Mouse (Mus musculus) kidney, embryonic 15.5 days (tissue): ENCODE measurements at regions not wholly inside any gene's neighbourhood (a gene's known extent, or its start where the extent isn't known, plus 50 kb on each side); places are given as distances from the start of the nearest gene placed in this dataset.

Experiments
- ATAC-seq: fragments of 200-750 bp; cut with Nextera tagmentation; replicated peaks from 2 replicates; pipeline ENCODE4 v1.8.0; 2017; ENCODE audit warnings: moderate TSS enrichment; ENCODE audit not compliant: low FRiP score
- H3K27ac ChIP-seq: fragments of 300-500 bp; sonication (generic); 2 replicates; pipeline ENCODE4 v1.5.1; 2015; ENCODE audit warnings: mild to moderate bottlenecking, inconsistent platforms
- H3K27me3 ChIP-seq: fragments of 300-500 bp; sonication (generic); 2 replicates; pipeline ENCODE4 v1.6.1; 2015; ENCODE audit warnings: inconsistent platforms
- H3K36me3 ChIP-seq: fragments of 300-500 bp; sonication (generic); 2 replicates; pipeline ENCODE4 v1.6.1; 2015; ENCODE audit warnings: inconsistent platforms
- H3K4me1 ChIP-seq: fragments of 300-500 bp; sonication (generic); 2 replicates; pipeline ENCODE4 v1.6.1; 2015; ENCODE audit warnings: inconsistent platforms
- H3K4me2 ChIP-seq: fragments of 300-500 bp; sonication (generic); 2 replicates; pipeline ENCODE4 v1.6.1; 2015; ENCODE audit warnings: moderate library complexity, mild to moderate bottlenecking, inconsistent platforms
- H3K4me3 ChIP-seq: fragments of 300-500 bp; sonication (generic); replicated peaks from 2 replicates; pipeline ENCODE4 v1.5.1; 2015; ENCODE audit warnings: mild to moderate bottlenecking, inconsistent platforms
- H3K9ac ChIP-seq: fragments of 300-500 bp; sonication (generic); 2 replicates; pipeline ENCODE4 v1.6.1; 2015; ENCODE audit warnings: mild to moderate bottlenecking, inconsistent platforms
- H3K9me3 ChIP-seq: fragments of 300-500 bp; sonication (generic); replicated peaks from 2 replicates; pipeline ENCODE4 v1.6.1; 2016; ENCODE audit warnings: inconsistent platforms
- WGBS: fragments of 180-500 bp; shearing (Covaris S2); methylation state at CpG from one replicate; pipeline ENCODE4 v1.1.7; 2015; ENCODE audit warnings: mixed read lengths; 5-methylcytosine and 5-hydroxymethylcytosine counted together

- 32% methylated on average over 14 of the region's 14 CpGs for WGBS
- H3K36me3 ChIP-seq = no peaks in the 10 kb centered on the region
- no peak overlapping the region for H3K4me3 ChIP-seq
- no peak overlapping the region for H3K9ac ChIP-seq
- peaks cover 14% of the 10 kb centered on the region for H3K4me1 ChIP-seq
- peaks cover 50% of the 10 kb centered on the region for H3K27me3 ChIP-seq
- H3K4me2 ChIP-seq = no peak overlapping the region
- ATAC-seq = no peak
- no peak overlapping the region for H3K27ac ChIP-seq
- H3K9me3 ChIP-seq = no peaks in the 10 kb centered on the region
Observed at GRCm38 (mm10) chr8:91909637-91910383, 107.9 kb upstream of the Irx3 start.

GRCm38 (mm10) chr8:91908731-91909353, 107.0 kb upstream of the Irx3 start:
- Histone ChIP-seq H3K9me3 (no peaks in the 10 kb centered on the region), H3K4me2 (no peak overlapping the region), H3K27me3 (peaks cover 54% of the 10 kb centered on the region), H3K4me3 (no peak overlapping the region), H3K36me3 (no peaks in the 10 kb centered on the region), H3K27ac (no peak overlapping the region), H3K4me1 (peaks cover 14% of the 10 kb centered on the region), H3K9ac (no peak overlapping the region)
- 60% methylated on average over 9 of the region's 9 CpGs for WGBS
- no peak for ATAC-seq

GRCm38 (mm10) chr8:91907178-91907577, 105.3 kb upstream of the Irx3 start:
- Histone ChIP-seq H3K27ac (no peak overlapping the region), H3K9me3 (no peaks in the 10 kb centered on the region), H3K9ac (no peak overlapping the region)

GRCm38 (mm10) chr8:91901525-91902281, 99.8 kb upstream of the Irx3 start:
- no peaks in the 10 kb centered on the region for H3K36me3 ChIP-seq
- H3K9ac ChIP-seq = no peak overlapping the region
- 78% methylated on average over 10 of the region's 10 CpGs for WGBS
- no peak for ATAC-seq
- peaks cover 31% of the 10 kb centered on the region for H3K27me3 ChIP-seq
- no peak overlapping the region for H3K4me2 ChIP-seq
- no peaks in the 10 kb centered on the region for H3K9me3 ChIP-seq
- no peak overlapping the region for H3K4me3 ChIP-seq
- no peak overlapping the region for H3K27ac ChIP-seq
- peaks cover 10% of the 10 kb centered on the region; the same call in 1 of the 2 replicates for H3K4me1 ChIP-seq

More at GRCm38 (mm10) chr8:91907178-91907577, 105.3 kb upstream of the Irx3 start:
- 86% methylated on average over 8 of the region's 8 CpGs for WGBS
- Histone ChIP-seq H3K4me2 (no peak overlapping the region), H3K4me1 (peaks cover 14% of the 10 kb centered on the region), H3K36me3 (no peaks in the 10 kb centered on the region), H3K4me3 (no peak overlapping the region), H3K27me3 (peaks cover 54% of the 10 kb centered on the region)
- ATAC-seq = no peak

GRCm38 (mm10) chr8:91899747-91900146, 97.9 kb upstream of the Irx3 start:
- H3K9ac ChIP-seq = no peak overlapping the region
- H3K4me1 ChIP-seq = peaks cover 10% of the 10 kb centered on the region; the same call in 1 of the 2 replicates
- peaks cover 39% of the 10 kb centered on the region for H3K27me3 ChIP-seq
- no peak overlapping the region for H3K4me3 ChIP-seq
- no peak overlapping the region for H3K27ac ChIP-seq
- 55% methylated on average over 7 of the region's 7 CpGs for WGBS
- H3K9me3 ChIP-seq = no peaks in the 10 kb centered on the region
- no peaks in the 10 kb centered on the region for H3K36me3 ChIP-seq
- ATAC-seq = no peak
- H3K4me2 ChIP-seq = no peak overlapping the region

GRCm38 (mm10) chr8:91897381-91897780, 95.5 kb upstream of the Irx3 start:
- Histone ChIP-seq H3K27me3 (peaks cover 44% of the 10 kb centered on the region), H3K4me1 (peaks cover 10% of the 10 kb centered on the region; the same call in 1 of the 2 replicates), H3K9ac (no peak overlapping the region), H3K36me3 (no peaks in the 10 kb centered on the region), H3K27ac (no peak overlapping the region), H3K4me2 (no peak overlapping the region), H3K9me3 (no peaks in the 10 kb centered on the region), H3K4me3 (no peak overlapping the region)
- 20% methylated on average over 7 of the region's 7 CpGs for WGBS
- no peak for ATAC-seq

GRCm38 (mm10) chr8:91895987-91896386, 94.1 kb upstream of the Irx3 start:
- WGBS = 40% methylated on average over 6 of the region's 6 CpGs
- Histone ChIP-seq H3K9ac (no peak overlapping the region), H3K4me3 (no peak overlapping the region), H3K27me3 (peaks cover 50% of the 10 kb centered on the region), H3K27ac (no peak overlapping the region), H3K36me3 (no peaks in the 10 kb centered on the region), H3K9me3 (no peaks in the 10 kb centered on the region), H3K4me2 (no peak overlapping the region), H3K4me1 (peaks cover 10% of the 10 kb centered on the region; the same call in 1 of the 2 replicates)
- ATAC-seq = no peak

GRCm38 (mm10) chr8:91884862-91885261, 83.0 kb upstream of the Irx3 start:
- ATAC-seq = no peak
- H3K9me3 ChIP-seq = no peaks in the 10 kb centered on the region
- no peaks in the 10 kb centered on the region for H3K36me3 ChIP-seq
- H3K4me2 ChIP-seq = no peak overlapping the region
- no peak overlapping the region for H3K9ac ChIP-seq
- no peaks in the 10 kb centered on the region for H3K4me1 ChIP-seq
- H3K27ac ChIP-seq = no peak overlapping the region
- 48% methylated on average over 2 of the region's 2 CpGs for WGBS
- peaks cover 83% of the 10 kb centered on the region for H3K27me3 ChIP-seq
- no peak overlapping the region for H3K4me3 ChIP-seq

GRCm38 (mm10) chr8:91884325-91884724, 82.5 kb upstream of the Irx3 start:
- no peak for ATAC-seq
- 28% methylated on average over 3 of the region's 3 CpGs for WGBS
- Histone ChIP-seq H3K4me1 (no peaks in the 10 kb centered on the region), H3K9me3 (no peaks in the 10 kb centered on the region), H3K27ac (no peak overlapping the region), H3K27me3 (peaks cover 83% of the 10 kb centered on the region), H3K4me3 (no peak overlapping the region), H3K36me3 (no peaks in the 10 kb centered on the region), H3K9ac (no peak overlapping the region), H3K4me2 (no peak overlapping the region)

- 31% methylated on average over 4 of the region's 4 CpGs for WGBS
Observed at GRCm38 (mm10) chr8:91883012-91883411, 81.1 kb upstream of the Irx3 start.

GRCm38 (mm10) chr8:91878886-91879285, 77.0 kb upstream of the Irx3 start:
- Histone ChIP-seq H3K4me2 (no peak overlapping the region), H3K4me1 (peaks cover 5% of the 10 kb centered on the region; the same call in 1 of the 2 replicates), H3K9ac (no peak overlapping the region), H3K36me3 (no peaks in the 10 kb centered on the region), H3K27ac (no peak overlapping the region), H3K4me3 (no peak overlapping the region), H3K9me3 (no peaks in the 10 kb centered on the region), H3K27me3 (peaks cover 100% of the 10 kb centered on the region)
- ATAC-seq = no peak
- WGBS = 66% methylated on average over 5 of the region's 5 CpGs

More at GRCm38 (mm10) chr8:91883012-91883411, 81.1 kb upstream of the Irx3 start:
- Histone ChIP-seq H3K27ac (no peak overlapping the region), H3K9ac (no peak overlapping the region), H3K4me1 (no peaks in the 10 kb centered on the region), H3K9me3 (no peaks in the 10 kb centered on the region), H3K36me3 (no peaks in the 10 kb centered on the region), H3K4me3 (no peak overlapping the region), H3K4me2 (no peak overlapping the region), H3K27me3 (peaks cover 86% of the 10 kb centered on the region)
- no peak for ATAC-seq

- no peak overlapping the region for H3K4me3 ChIP-seq
- H3K9ac ChIP-seq = no peak overlapping the region
- H3K27me3 ChIP-seq = peaks cover 100% of the 10 kb centered on the region
- 16% methylated on average over 15 of the region's 15 CpGs for WGBS
- no peak overlapping the region for H3K27ac ChIP-seq
- no peaks in the 10 kb centered on the region for H3K36me3 ChIP-seq
- ATAC-seq = no peak
- H3K4me2 ChIP-seq = no peak overlapping the region
- peaks cover 21% of the 10 kb centered on the region for H3K4me1 ChIP-seq
- H3K9me3 ChIP-seq = no peaks in the 10 kb centered on the region
Observed at GRCm38 (mm10) chr8:91876161-91876560, 74.3 kb upstream of the Irx3 start.
